Mouse (Mus musculus) left cerebral cortex, adult 9 months (tissue): ENCODE measurements around the gene 4930596D02Rik.

ENCODE experiments used
- DNase-seq, 2 experiments: peaks; one replicate each; pipeline ENCODE4 v3.0.0; 2022; ENCODE audit warnings: low spot score in 2 of 2

4930596D02Rik gene

GRCm38 (mm10) chr14:35811878-35812277, at the start of gene 4930596D02Rik:
Gene 4930596D02Rik (minus strand): TSS chr14:35811978.
- DNase-seq = no peak

DNA sequence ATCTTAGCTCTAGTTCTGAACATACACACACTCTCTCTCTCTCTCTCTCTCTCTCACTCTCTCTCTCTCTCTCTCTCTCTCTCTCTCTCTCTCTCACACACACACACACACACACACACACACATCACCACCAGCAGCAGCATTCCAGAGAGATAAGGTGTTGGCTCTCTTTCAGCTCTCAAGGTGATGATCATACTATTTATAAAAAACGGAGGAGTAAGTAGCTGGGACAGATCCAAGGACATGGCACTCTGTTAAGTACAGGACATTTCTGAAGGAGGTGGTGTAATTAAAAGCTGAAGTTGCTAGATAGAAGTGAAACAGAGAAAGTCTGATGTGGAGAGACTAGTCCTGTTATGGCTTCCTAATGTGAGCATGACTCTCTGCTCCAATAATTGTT, 41.5 kb upstream of the 4930596D02Rik start:
- no peak for DNase-seq

DNA sequence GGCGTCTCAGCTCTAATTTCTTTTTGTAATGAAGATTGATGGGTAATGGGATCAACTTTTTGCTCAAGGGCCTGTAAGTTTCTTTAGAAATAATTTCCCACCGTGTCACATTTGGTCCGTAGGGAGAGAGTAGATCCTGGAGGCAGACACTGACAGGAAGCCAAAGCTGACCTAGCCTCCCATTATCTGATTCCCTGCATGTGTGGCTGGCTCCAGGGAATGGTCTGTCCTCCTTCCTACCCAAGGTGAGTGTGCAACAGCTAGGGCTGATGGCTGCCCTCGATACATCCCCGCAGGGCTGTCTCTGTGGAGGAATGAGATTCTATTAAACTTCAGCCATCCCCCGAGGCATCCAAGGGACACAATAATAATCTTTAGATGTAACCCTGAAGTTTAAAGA, 33.5 kb upstream of the 4930596D02Rik start:
- DNase-seq = no peak

GRCm38 (mm10) chr14:35842111-35842721, 30.4 kb upstream of the 4930596D02Rik start:
- DNase-seq = no peak

DNA sequence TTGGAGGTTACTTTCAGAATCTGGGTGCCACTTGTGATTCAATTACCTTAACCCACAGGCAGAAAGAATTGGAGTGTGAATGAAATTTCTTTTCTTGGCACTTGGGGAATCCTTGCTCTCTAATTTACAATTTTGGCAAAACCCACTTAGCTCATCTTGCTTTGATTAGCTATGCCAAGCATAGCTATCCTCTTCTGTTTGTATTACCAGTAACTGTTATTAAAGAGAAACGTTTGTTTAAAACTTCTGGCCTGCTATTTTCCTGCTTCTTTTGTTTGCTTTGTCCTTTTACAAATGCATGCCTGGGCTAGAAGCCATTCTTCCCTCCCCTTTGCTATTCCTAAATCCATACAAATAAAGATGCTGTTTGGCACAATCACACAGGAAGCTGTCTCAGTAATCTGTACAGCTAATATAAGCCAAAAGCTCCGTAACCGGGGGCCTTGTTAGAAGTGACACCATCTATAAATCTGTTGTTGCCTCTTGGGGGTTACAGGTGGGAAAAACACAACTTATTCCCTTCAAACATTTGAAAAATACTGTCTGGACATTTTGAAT, 19.0 kb downstream of the 4930596D02Rik start:
- DNase-seq = no peak

DNA sequence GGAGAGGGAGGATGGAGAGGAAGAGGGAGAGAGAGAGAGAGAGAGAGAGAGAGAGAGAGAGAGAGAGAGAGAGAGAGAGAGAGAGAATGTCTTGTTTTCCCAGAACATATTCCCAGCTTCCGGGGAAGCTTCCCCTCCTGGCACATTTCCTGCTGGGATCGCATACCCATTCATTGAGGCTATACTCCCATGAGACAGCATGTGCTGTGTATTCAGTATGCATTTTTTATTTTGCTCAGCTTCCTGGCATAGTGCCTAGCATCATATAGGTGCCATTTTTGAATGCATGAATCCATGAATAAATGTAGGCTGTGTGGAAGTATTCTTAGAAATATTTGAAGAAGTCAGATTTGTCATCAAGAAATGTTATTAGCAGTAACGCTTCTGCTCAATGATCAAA, 31.7 kb downstream of the 4930596D02Rik start:
- no peak for DNase-seq

GRCm38 (mm10) chr14:35773306-35773705, 38.5 kb downstream of the 4930596D02Rik start:
- no peak for DNase-seq
